Comparison of ENCODE assay signal across 17 mouse cellular contexts in the genomic region with DNA sequence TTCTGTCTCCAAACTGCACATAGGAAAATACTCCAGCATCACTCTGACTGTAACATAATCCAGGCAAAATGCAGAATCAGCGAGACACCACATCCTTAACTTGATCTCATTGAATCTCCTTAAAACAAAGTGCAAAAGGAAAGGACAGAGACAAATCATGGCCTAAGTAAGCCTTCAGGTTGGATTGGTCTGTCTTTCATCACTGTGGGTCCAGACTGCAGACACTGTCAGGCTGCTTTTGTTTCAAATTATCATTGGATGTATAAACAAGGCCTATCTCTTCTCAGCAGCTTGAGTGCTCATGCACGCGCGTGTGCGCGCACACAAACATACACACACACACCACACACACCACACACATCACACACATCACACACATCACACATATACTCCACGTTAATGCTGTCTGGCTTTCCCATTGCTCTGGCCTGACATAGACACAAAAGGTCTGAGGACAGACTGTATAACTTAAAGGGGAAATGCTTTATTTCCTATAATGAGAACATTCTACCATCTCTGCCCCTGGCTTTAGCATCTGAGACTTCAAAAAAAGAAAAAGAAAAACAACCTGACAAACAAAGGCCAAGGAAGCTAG.
DNase-seq lines count a peak whose midpoint lies in the region; ATAC-seq lines count a peak whose summit lies in the region.
"Had no signal": no experiment of that assay in that cellular context is flagged by ENCODE, and none has a peak within 500 bp of the region (broad histone marks: within the 10 kb centered on the region; RNA-seq: fewer than 3 reads in every experiment).

No protein-coding gene starts in this region.

- 65% methylated on average over 7 of the region's 7 CpGs for WGBS in heart, embryonic 15.5 days

- DNase-seq in embryo, embryonic 10 days (ENCODE audit: low spot score): peak; percentile 13
- no peak for DNase-seq in embryo, embryonic 9.5 days (ENCODE audit: extremely low spot score)
- DNase-seq in heart, adult 8-10 months (ENCODE audit: low spot score): no peak
- DNase-seq in retina, postnatal 1 day: peak; percentile 20
- DNase-seq in retina, embryonic 14.5 days (ENCODE audit: low spot score): no peak
- DNase-seq in mesoderm, embryonic 11.5 days (ENCODE audit: low read depth, low spot score): peak; percentile 23
- DNase-seq in cerebellum, postnatal 10 days: no peak
- DNase-seq: adrenal gland, postnatal 10 days; cerebellum, postnatal 36 days; gastrocnemius, postnatal 25 days; kidney, postnatal 10 days; layer of hippocampus, adult 9-11 months; liver, postnatal 0 days; spleen, adult 18-20 months had no signal

- H3K36me3 ChIP-seq in heart, embryonic 15.5 days: no peaks in the 10 kb centered on the region
- H3K36me3 ChIP-seq: intestine, embryonic 15.5 days; neural tube, embryonic 12.5 days had no signal

- H3K27ac ChIP-seq in heart, embryonic 15.5 days: peak overlapping the region; percentile 45
- H3K27ac ChIP-seq: intestine, embryonic 15.5 days; neural tube, embryonic 12.5 days had no signal

- ATAC-seq in heart, embryonic 15.5 days (replicated peaks; ENCODE audit: insufficient number of reproducible peaks, insufficient read depth, low FRiP score, low read depth): no peak; the same call in 1 of the 2 replicates
- ATAC-seq: intestine, embryonic 15.5 days; liver, postnatal 0 days had no signal

- H3K4me3 ChIP-seq in heart, embryonic 15.5 days: no peak overlapping the region
- H3K4me3 ChIP-seq: intestine, embryonic 15.5 days; neural tube, embryonic 12.5 days had no signal

- no peak overlapping the region for H3K4me2 ChIP-seq in heart, embryonic 15.5 days
- H3K4me2 ChIP-seq: intestine, embryonic 15.5 days; neural tube, embryonic 12.5 days had no signal

- H3K9me3 ChIP-seq in heart, embryonic 15.5 days (replicated peaks): no peaks in the 10 kb centered on the region
- H3K9me3 ChIP-seq: intestine, embryonic 15.5 days; neural tube, embryonic 12.5 days had no signal

- H3K9ac ChIP-seq in heart, embryonic 15.5 days: no peak overlapping the region
- H3K9ac ChIP-seq: intestine, embryonic 15.5 days; liver, postnatal 0 days; neural tube, embryonic 12.5 days had no signal

- H3K27me3 ChIP-seq in heart, embryonic 15.5 days: no peaks in the 10 kb centered on the region
- H3K27me3 ChIP-seq: intestine, embryonic 15.5 days; neural tube, embryonic 12.5 days had no signal

- 0 out of 2 replicates have a peak, but pooled peaks cover 5% of the 10 kb centered on the region for H3K4me1 ChIP-seq in heart, embryonic 15.5 days (replicated peaks)
- H3K4me1 ChIP-seq: intestine, embryonic 15.5 days had no signal

Comparison
In these comparisons a context has a peak if more than half of its experiments do, and no peak if none do; other contexts are left out.
1. DNase-seq: peak in embryo, embryonic 10 days (single experiment), retina, postnatal 1 day (single experiment) and mesoderm, embryonic 11.5 days (single experiment); none in embryo, embryonic 9.5 days (single experiment), heart, adult 8-10 months (single experiment), retina, embryonic 14.5 days (single experiment) and cerebellum, postnatal 10 days (0 of 2).